Mouse (Mus musculus): ENCODE measurements around the gene Golm1. TPM values are rescaled to one million over a fixed set of nuclear protein-coding genes. Genes with fewer than 3 reads are reported as not detected.

Golm1 gene
- polyA plus RNA-seq, 1 experiment from 2014 or later, result 23.0 TPM

Other genes starting within 250 kb of the Golm1 start
- gene Agtpbp1, start 90.6 kb downstream of the Golm1 start, polyA plus RNA-seq (2015; fragmentation: Nextera tagmentation; extraction: Ambion mirVana), result 65.9 and 67.6 TPM in 2 replicates
- 120 and 126 TPM in 2 replicates for gene Naa35, start 90.6 kb downstream of the Golm1 start, polyA plus RNA-seq (2015; fragmentation: Nextera tagmentation; extraction: Ambion mirVana)
- gene 4921517D22Rik, start 18.3 kb upstream of the Golm1 start, polyA plus RNA-seq (2015; fragmentation: Nextera tagmentation; extraction: Ambion mirVana), result not detected in 2 replicates
- 0.05 TPM in 1 of 2 replicates, not detected in the other for gene Spata31d1a, start 34.5 kb upstream of the Golm1 start, polyA plus RNA-seq (2015; fragmentation: Nextera tagmentation; extraction: Ambion mirVana)
- not detected in 2 replicates for gene Spata31d1b, start 36.5 kb upstream of the Golm1 start, polyA plus RNA-seq (2015; fragmentation: Nextera tagmentation; extraction: Ambion mirVana)
- gene Spata31d1d, start 55.9 kb upstream of the Golm1 start, polyA plus RNA-seq (2015; fragmentation: Nextera tagmentation; extraction: Ambion mirVana), result not detected in 2 replicates
- gene 1700014D04Rik, start 70.9 kb upstream of the Golm1 start, polyA plus RNA-seq (2015; fragmentation: Nextera tagmentation; extraction: Ambion mirVana), result 0.05 and 0.21 TPM in 2 replicates
- 160 and 163 TPM in 2 replicates for gene Isca1, start 94.0 kb upstream of the Golm1 start, polyA plus RNA-seq (2015; fragmentation: Nextera tagmentation; extraction: Ambion mirVana)
- gene Gm49354, start 106.4 kb upstream of the Golm1 start, polyA plus RNA-seq (2015; fragmentation: Nextera tagmentation; extraction: Ambion mirVana), result not detected in 2 replicates
- 41.5 and 42.6 TPM in 2 replicates for gene Tut7, start 147.3 kb upstream of the Golm1 start, polyA plus RNA-seq (2015; fragmentation: Nextera tagmentation; extraction: Ambion mirVana)

Data from hindbrain, embryonic 15.5 days (tissue).